ENCODE assay signal across 17 mouse cellular contexts in genomic region chr4:101448701-101449100, GRCm38 (mm10).
"Had no signal": no experiment of that assay in that cellular context is flagged by ENCODE, and none has a peak within 500 bp of the region (broad histone marks: within the 10 kb centered on the region; RNA-seq: fewer than 3 reads in every experiment).

No protein-coding gene starts in this region.

- H3K9ac ChIP-seq: liver, embryonic 14.5 days; midbrain, embryonic 12.5 days; midbrain, embryonic 15.5 days; neural tube, embryonic 13.5 days had no signal

- H3K9me3 ChIP-seq: midbrain, embryonic 12.5 days; midbrain, embryonic 15.5 days; neural tube, embryonic 13.5 days had no signal

- H3K4me3 ChIP-seq: layer of hippocampus, adult 2 months; left cerebral cortex, adult 2 months; midbrain, embryonic 12.5 days; midbrain, embryonic 15.5 days; myocyte; neural tube, embryonic 13.5 days had no signal

- H3K36me3 ChIP-seq: midbrain, embryonic 12.5 days; midbrain, embryonic 15.5 days; neural tube, embryonic 13.5 days had no signal

- H3K4me1 ChIP-seq: midbrain, embryonic 12.5 days; midbrain, embryonic 15.5 days; neural tube, embryonic 13.5 days had no signal

- H3K4me2 ChIP-seq: midbrain, embryonic 12.5 days; midbrain, embryonic 15.5 days; neural tube, embryonic 13.5 days had no signal

- DNase-seq: kidney, adult 8-10 months; layer of hippocampus, postnatal 36 days; lung, adult 2 months; lung, postnatal 14 days; lung, postnatal 4 days; retina, postnatal 1 day; thymus, adult 18-20 months; thymus, postnatal 36 days had no signal

- ATAC-seq: intestine, postnatal 0 days; midbrain, embryonic 15.5 days had no signal

- H3K27ac ChIP-seq: kidney, postnatal 0 days; liver, embryonic 14.5 days; midbrain, embryonic 12.5 days; midbrain, embryonic 15.5 days; neural tube, embryonic 13.5 days had no signal

- H3K27me3 ChIP-seq: midbrain, embryonic 12.5 days; midbrain, embryonic 15.5 days; neural tube, embryonic 13.5 days had no signal
